Mouse (Mus musculus): Measurements from ENCODE around the gene Tmem201.

The Tmem201 gene

GRCm38 (mm10) chr4:149749003-149749662, 11.3 kb upstream of the Tmem201 start:
- peak; percentile 62; the same call in 1 of the 2 replicates for ATAC-seq (ENCODE audit: low TSS enrichment)

DNA sequence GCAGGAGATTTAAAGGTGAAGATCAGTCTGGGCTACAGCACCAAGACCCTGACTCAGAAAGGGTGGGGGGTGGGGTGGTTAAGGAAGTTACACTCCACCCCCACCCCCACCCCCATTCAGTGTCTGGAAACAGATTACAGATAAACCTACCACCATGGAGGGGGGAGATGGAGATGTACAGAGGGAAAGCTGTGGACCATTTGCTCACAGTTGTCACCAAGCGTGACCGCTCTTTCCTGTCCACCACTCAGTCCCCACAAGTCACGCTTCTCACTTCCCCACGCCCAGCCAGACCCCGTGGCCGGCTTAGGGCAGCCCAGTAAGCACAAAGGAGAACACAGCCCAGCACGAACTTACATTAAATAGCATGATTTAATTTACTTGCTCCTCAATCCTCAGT, 6.3 kb upstream of the Tmem201 start:
- no peak for ATAC-seq (ENCODE audit: low TSS enrichment)

DNA sequence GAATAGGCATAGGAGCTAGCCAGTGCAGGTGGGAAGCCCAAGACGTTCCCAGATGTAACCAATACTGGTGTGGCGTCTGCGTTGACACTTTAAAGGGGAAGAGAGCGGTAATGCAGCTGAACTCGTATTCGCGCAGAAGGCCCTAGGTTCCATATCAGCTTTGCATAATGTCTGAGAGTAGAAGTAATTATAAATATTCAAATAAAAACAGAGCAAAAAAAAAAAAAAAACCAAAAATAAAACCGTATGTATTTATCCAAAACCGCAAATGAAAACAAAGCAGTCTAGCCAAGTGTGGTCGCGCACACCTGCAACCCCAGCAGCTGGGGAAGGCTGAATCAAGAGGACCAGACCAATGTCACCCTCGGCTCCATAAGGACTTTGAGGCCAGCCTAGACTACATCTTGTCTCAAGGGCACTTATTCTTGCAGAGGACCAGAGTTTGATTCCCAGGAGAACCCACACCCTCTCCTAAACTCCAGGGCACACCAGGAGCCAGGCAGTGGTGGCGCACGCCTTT, 4.2 kb upstream of the Tmem201 start:
- ATAC-seq (ENCODE audit: low TSS enrichment): no peak

- no peak for ATAC-seq (ENCODE audit: low TSS enrichment)
These were observed 2.5 kb upstream of the Tmem201 start for GRCm38 (mm10) chr4:149740301-149740700.

GRCm38 (mm10) chr4:149739478-149739877, 1.6 kb upstream of the Tmem201 start:
- no peak for ATAC-seq (ENCODE audit: low TSS enrichment)

DNA sequence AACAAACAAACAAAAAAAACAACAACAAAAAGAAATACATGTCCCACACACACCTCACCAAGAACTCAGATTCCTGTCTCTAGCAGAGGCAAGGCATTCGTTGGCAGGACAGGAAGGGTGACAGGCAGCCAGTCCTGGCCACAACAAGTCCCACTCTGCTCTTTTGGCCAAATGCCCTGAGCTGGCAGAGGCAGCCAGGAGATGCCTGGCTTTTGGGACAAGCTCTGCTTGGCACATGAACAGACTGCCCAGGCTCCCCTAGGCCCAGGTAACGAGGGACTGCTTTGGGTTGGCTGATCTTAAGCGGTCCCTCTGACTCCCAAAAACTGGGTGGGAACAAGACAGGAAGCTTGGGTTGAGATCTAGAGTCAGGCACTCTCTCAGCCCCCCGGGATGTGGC, 1.3 kb downstream of the Tmem201 start:
- ATAC-seq (ENCODE audit: low TSS enrichment): no peak

GRCm38 (mm10) chr4:149735624-149736250, 2.1 kb downstream of the Tmem201 start:
- ATAC-seq (ENCODE audit: low TSS enrichment): no peak

- ATAC-seq (ENCODE audit: low TSS enrichment): no peak
These were observed 2.9 kb downstream of the Tmem201 start for GRCm38 (mm10) chr4:149734730-149735475.

- no peak for ATAC-seq (ENCODE audit: low TSS enrichment)
These were observed 3.6 kb downstream of the Tmem201 start for GRCm38 (mm10) chr4:149734246-149734645.

- ATAC-seq (ENCODE audit: low TSS enrichment): peak; percentile 47
These were observed 4.1 kb downstream of the Tmem201 start for GRCm38 (mm10) chr4:149733748-149734147.

DNA sequence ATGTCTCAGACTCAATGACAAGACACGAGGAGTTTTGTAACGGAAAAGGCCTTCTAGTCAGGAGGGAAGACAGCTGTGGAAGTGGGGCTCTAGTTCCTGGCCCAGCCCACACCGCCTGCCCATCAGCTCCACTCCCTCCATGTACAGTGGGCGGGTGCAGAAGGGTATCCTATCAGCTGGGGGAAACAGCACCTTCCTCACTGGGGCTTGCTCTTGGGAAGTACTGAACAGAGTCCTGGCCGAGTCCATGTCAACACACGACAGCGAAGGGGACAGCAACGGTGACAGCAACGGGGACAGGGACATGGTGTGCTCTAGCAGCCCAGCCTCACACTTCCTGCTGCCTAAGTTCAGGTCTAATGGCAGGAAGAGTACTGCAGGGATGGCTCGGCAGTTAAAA, 5.0 kb downstream of the Tmem201 start:
- 0 out of 2 replicates have a peak, but pooled peaks have one; percentile 24 for ATAC-seq (ENCODE audit: low TSS enrichment)

DNA sequence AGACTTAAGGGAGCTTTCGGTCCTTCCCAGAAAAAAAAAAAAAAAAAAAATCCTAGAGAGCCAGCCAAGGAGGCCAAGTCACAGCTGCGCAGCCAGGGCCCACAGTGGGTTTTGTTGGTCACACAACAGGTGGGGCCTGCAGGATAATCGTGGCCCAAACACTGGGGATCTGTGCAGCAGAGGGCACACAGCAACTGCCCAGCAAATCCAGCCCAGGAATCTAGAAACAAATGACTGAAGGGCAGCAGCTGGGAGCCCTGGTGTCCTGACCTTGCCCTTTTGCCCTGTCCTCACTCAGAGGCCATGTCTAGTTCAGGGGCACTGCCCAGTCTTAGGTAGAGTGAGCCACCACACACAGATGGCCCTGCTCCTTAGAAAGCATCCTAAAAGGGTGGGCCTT, 5.5 kb downstream of the Tmem201 start:
- no peak for ATAC-seq (ENCODE audit: low TSS enrichment)

DNA sequence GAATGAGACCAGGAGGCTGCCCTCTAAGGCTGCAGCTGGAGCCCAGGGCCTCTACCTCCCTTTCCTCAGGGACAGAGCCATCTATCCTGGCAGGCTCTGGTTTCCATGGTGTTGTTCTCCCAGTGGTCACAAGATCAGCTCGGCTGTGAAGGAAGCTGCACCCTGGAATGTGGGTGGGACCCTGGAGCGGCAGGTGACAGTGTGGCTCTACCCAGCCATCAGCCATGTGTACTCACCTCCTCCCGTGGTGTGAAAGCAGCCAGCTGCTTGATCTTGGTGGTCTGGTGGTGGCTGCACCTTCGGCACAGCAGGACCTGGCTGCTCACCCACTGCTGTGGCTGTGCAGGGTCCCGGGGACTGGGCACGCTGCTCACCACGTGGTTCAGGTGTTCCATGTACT, 7.0 kb downstream of the Tmem201 start:
- ATAC-seq (ENCODE audit: low TSS enrichment): no peak

DNA sequence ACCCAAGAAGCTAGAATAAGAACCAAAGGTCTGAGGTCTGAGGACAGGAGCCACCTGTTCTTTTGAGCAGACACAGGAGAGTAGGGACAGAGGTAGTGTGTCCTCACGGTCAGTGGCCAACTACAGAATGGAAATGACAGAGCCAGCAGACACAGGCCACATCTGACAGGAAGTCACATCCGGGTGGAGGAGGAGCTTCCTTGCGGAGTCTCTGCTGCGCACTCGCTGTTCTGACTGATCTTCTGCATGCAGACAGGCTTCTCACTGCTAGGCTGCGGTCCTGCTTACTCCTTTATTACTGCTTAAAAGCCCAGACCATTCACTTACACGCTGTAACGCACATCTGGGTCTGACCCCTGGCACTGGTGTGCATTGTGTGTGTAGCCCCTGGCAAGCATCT, 9.0 kb downstream of the Tmem201 start:
- ATAC-seq (ENCODE audit: low TSS enrichment): no peak

DNA sequence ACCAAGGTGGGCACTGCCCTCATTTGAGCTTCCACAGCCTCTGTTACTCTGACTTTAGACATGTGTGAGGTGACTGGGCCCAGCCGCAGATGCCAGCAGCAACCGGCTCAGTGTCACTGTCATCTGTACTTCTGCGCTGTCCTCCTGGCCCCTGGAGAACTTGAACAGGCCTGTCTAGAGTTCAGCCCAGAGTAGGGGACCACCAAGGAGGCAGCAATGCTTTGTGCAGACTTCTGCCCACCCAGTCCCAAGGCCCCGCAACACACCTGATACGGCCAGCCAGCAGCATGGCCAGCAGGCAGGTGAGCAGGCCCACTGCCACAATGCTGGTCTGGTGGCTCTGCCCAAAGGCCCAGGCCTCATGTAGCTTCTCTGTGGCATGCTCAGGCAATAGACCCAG, 10.2 kb downstream of the Tmem201 start:
- no peak for ATAC-seq (ENCODE audit: low TSS enrichment)

GRCm38 (mm10) chr4:149725661-149726350, 12.0 kb downstream of the Tmem201 start:
- peak; percentile 53; the same call in 1 of the 2 replicates for ATAC-seq (ENCODE audit: low TSS enrichment)

GRCm38 (mm10) chr4:149724916-149725470, 12.9 kb downstream of the Tmem201 start:
- ATAC-seq (ENCODE audit: low TSS enrichment): no peak

- ATAC-seq (ENCODE audit: low TSS enrichment): peak; percentile 70
These were observed 13.8 kb downstream of the Tmem201 start for GRCm38 (mm10) chr4:149723855-149724731.

DNA sequence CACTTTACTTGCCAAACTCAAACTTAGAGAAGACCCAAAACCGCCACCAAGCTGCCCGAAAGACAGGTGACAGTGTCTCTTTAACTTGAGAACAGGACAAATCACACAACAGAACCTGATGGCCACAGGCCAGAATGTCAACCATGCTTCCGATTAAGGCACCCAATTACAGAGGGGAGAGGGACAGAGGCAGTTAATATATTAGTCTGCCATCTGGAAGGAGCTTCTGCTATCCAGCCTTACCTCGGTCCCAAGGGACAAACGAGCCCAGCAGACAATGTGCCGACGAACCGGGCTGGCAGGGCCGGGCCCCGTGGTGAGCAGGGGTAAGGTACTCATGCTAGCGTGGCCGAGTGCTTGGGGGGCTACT, 14.8 kb downstream of the Tmem201 start:
- no peak for ATAC-seq (ENCODE audit: low TSS enrichment)

DNA sequence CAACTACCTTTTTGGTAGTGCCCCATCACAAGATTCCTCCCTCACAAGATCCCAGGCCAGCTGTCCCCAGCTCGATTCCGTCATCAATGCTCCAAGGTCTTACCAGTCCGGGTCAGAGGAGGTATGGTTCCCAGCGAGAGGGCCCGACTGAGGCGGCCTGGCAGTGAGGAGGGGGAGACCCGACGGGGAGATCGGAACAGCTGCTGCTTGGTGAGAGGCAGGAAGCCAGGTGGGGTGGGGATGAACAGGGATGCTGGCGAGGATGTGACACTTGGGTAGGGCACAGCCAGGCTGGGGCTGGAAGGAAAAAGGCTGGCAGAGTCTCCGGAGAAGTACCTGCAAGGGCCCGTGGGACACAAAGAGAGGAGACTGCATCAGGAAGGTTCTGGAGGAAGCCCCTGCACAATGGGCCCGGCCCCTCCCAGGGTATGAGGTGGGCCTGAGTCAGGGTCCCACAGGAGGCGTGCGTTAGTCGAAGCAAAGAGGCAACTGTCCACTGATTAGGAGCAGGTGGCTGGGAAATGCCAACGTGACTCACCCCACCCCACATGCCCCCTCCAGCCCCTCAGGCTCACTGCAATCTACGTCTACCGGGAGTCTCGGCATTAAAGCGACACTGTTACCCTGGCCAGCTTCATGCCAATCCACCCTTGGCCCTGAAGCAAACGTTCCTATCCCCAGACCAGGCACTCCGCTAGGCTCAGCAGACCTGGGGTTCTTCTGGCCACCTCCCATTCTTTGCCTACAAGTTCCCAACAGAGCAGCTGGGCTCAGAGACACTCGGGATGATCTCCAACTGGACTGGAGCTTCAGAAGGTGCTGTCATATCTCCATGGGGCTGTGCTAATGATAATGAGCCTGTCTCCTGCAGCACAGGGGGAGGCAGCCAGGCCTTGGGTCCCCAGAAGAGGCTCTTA, 15.5 kb downstream of the Tmem201 start:
- ATAC-seq (ENCODE audit: low TSS enrichment): no peak
